Mouse (Mus musculus) liver, postnatal 0 days (tissue): Measurements from ENCODE around the gene Pla2g2d.

ENCODE experiments used
- CTCF ChIP-seq: sonication (generic); IDR thresholded peaks from 2 replicates; pipeline ENCODE4 v1.5.1; 2016; ENCODE audit warnings: antibody characterized with exemption, low read depth
- EP300 ChIP-seq: IDR thresholded peaks from 2 replicates; pipeline ENCODE4 v1.6.1; 2016; ENCODE audit warnings: antibody characterized with exemption, low read depth, mild to moderate bottlenecking

- no peak for TF ChIP-seq CTCF
- no peak for TF ChIP-seq EP300
Observed at GRCm38 (mm10) chr4:138819101-138819500, 43.6 kb downstream of the Pla2g2d start.
